Mouse (Mus musculus) C2C12 (cell line): ENCODE data around the gene Tmem205. TPM values are rescaled to one million over a fixed set of nuclear protein-coding genes. Genes with fewer than 3 reads are reported as not detected.
A peak's percentile ranks its signal among the peaks of the same experiment; 100 is the strongest.

Experiments
- H3K27me3 ChIP-seq: one replicate; pipeline ENCODE4 v1.6.1; 2011; ENCODE audit not compliant: control insufficient read depth, insufficient read depth, insufficient read length
- H3K36me3 ChIP-seq: one replicate; pipeline ENCODE4 v1.6.1; 2011; ENCODE audit not compliant: control insufficient read depth, insufficient read depth
- H3K4me3 ChIP-seq: one replicate; pipeline ENCODE4 v1.5.1; 2011; ENCODE audit warnings: mild to moderate bottlenecking, control low read depth; ENCODE audit not compliant: poor library complexity, insufficient read depth, severe bottlenecking
- H3K79me2 ChIP-seq: one replicate; pipeline ENCODE4 v1.6.1; 2011; ENCODE audit not compliant: control insufficient read depth, insufficient read depth
- H3K79me3 ChIP-seq: one replicate; pipeline ENCODE4 v1.6.1; 2011; ENCODE audit warnings: low read depth, control low read depth
- H3ac ChIP-seq: one replicate; pipeline ENCODE3; 2011; ENCODE audit warnings: low read depth; ENCODE audit not compliant: control insufficient read depth, insufficient read length
- CEBPB ChIP-seq: IDR thresholded peaks from one replicate; pipeline ENCODE4 v1.6.1; 2011; ENCODE audit warnings: low read depth, mild to moderate bottlenecking, control low read depth, moderate library complexity
- CTCF ChIP-seq: IDR thresholded peaks from one replicate; pipeline ENCODE4 v1.5.1; 2011; ENCODE audit not compliant: control insufficient read depth, insufficient read depth, insufficient read length
- FOSL1 ChIP-seq: IDR thresholded peaks from one replicate; pipeline ENCODE4 v1.8.0; 2011; ENCODE audit warnings: mild to moderate bottlenecking, low read length; ENCODE audit not compliant: poor library complexity, insufficient read depth, severe bottlenecking
- MAX ChIP-seq: IDR thresholded peaks from one replicate; pipeline ENCODE4 v1.6.1; 2011; ENCODE audit warnings: mild to moderate bottlenecking, control low read depth
- MYOD1 ChIP-seq: IDR thresholded peaks from one replicate; pipeline ENCODE4 v1.6.1; 2011; ENCODE audit warnings: low read depth; ENCODE audit not compliant: control insufficient read depth, insufficient read length
- MYOG ChIP-seq: IDR thresholded peaks from one replicate; pipeline ENCODE4 v1.6.1; 2011; ENCODE audit not compliant: control insufficient read depth, insufficient read length; ENCODE audit errors: extremely low read depth
- USF1 ChIP-seq: IDR thresholded peaks from one replicate; pipeline ENCODE4 v1.6.1; 2011; ENCODE audit warnings: low read depth, mild to moderate bottlenecking, control low read depth, moderate library complexity
- polyA plus RNA-seq: library from polyadenylated mRNA; unstranded; fragments of >200 nt; fragmentation: generic; extraction: Trizol; gene quantifications from one replicate; pipeline ENCODE4 v1.2.1, GENCODE M21; 2012; ENCODE audit warnings: missing spikeins

The Tmem205 gene
- polyA plus RNA-seq, 1 experiment = 17.2 TPM

GRCm38 (mm10) chr9:21951977-21952376 lies 24.6 kb upstream of the Tmem205 start:
- Histone ChIP-seq H3K4me3 (no peak overlapping the region), H3K36me3 (no peaks in the 10 kb centered on the region)

GRCm38 (mm10) chr9:21950322-21950721 lies 23.0 kb upstream of the Tmem205 start:
- Histone ChIP-seq H3ac (no peak overlapping the region), H3K36me3 (no peaks in the 10 kb centered on the region), H3K79me3 (no peaks in the 10 kb centered on the region), H3K4me3 (no peak overlapping the region), H3K79me2 (no peaks in the 10 kb centered on the region), H3K27me3 (no peaks in the 10 kb centered on the region)
- TF ChIP-seq MAX = peak; percentile 83
- TF ChIP-seq MYOD1 = no peak
- no peak for TF ChIP-seq CTCF

More at GRCm38 (mm10) chr9:21951977-21952376, 24.6 kb upstream of the Tmem205 start:
- no peak for TF ChIP-seq USF1
- TF ChIP-seq CTCF = no peak
- no peak for TF ChIP-seq MAX
- no peak for TF ChIP-seq MYOG
- TF ChIP-seq MYOD1 = no peak
- TF ChIP-seq CEBPB = no peak
- no peak for TF ChIP-seq FOSL1
- H3K79me2 ChIP-seq = no peaks in the 10 kb centered on the region
- H3K27me3 ChIP-seq = no peaks in the 10 kb centered on the region
- H3ac ChIP-seq = no peak overlapping the region
- H3K79me3 ChIP-seq = no peaks in the 10 kb centered on the region

- Histone ChIP-seq H3ac (no peak overlapping the region), H3K36me3 (no peaks in the 10 kb centered on the region), H3K79me2 (no peaks in the 10 kb centered on the region), H3K79me3 (no peaks in the 10 kb centered on the region), H3K27me3 (no peaks in the 10 kb centered on the region), H3K4me3 (no peak overlapping the region)
- TF ChIP-seq FOSL1 (no peak), MYOG (no peak), MAX (no peak), CEBPB (no peak), USF1 (no peak), MYOD1 (no peak), CTCF (no peak)
Measured at GRCm38 (mm10) chr9:21948790-21949189, 21.4 kb upstream of the Tmem205 start.

GRCm38 (mm10) chr9:21948146-21948545 lies 20.8 kb upstream of the Tmem205 start:
- Histone ChIP-seq H3K36me3 (no peaks in the 10 kb centered on the region), H3K79me3 (no peaks in the 10 kb centered on the region), H3K4me3 (no peak overlapping the region), H3K27me3 (no peaks in the 10 kb centered on the region), H3K79me2 (no peaks in the 10 kb centered on the region), H3ac (no peak overlapping the region)
- no peak for TF ChIP-seq USF1
- no peak for TF ChIP-seq MAX
- TF ChIP-seq MYOG = no peak
- TF ChIP-seq MYOD1 = no peak
- TF ChIP-seq CEBPB = no peak
- no peak for TF ChIP-seq CTCF
- TF ChIP-seq FOSL1 = no peak

GRCm38 (mm10) chr9:21947540-21948130 lies 20.3 kb upstream of the Tmem205 start:
- no peak overlapping the region for H3ac ChIP-seq
- H3K4me3 ChIP-seq = no peak overlapping the region
- no peaks in the 10 kb centered on the region for H3K79me3 ChIP-seq
- no peaks in the 10 kb centered on the region for H3K27me3 ChIP-seq
- H3K36me3 ChIP-seq = no peaks in the 10 kb centered on the region
- TF ChIP-seq FOSL1 = no peak
- no peak for TF ChIP-seq CEBPB
- TF ChIP-seq USF1 = no peak
- TF ChIP-seq MAX = no peak
- TF ChIP-seq MYOD1 = no peak
- TF ChIP-seq CTCF = no peak
- TF ChIP-seq MYOG = no peak
- H3K79me2 ChIP-seq = no peaks in the 10 kb centered on the region

GRCm38 (mm10) chr9:21944267-21944666 lies 16.9 kb upstream of the Tmem205 start:
- Histone ChIP-seq H3K4me3 (no peak overlapping the region), H3ac (no peak overlapping the region), H3K36me3 (no peaks in the 10 kb centered on the region), H3K79me2 (no peaks in the 10 kb centered on the region), H3K27me3 (no peaks in the 10 kb centered on the region), H3K79me3 (no peaks in the 10 kb centered on the region)
- TF ChIP-seq MYOD1 (no peak), USF1 (no peak), CTCF (no peak), MAX (no peak), CEBPB (no peak), FOSL1 (no peak), MYOG (no peak)
